Mouse (Mus musculus) neural tube, embryonic 11.5 days (tissue): ENCODE data around the gene Sgms1. TPM values are rescaled to one million over a fixed set of nuclear protein-coding genes. Genes with fewer than 3 reads are reported as not detected.
"Not testable (repeated sequence)": the region's sequence is repeated elsewhere in the genome, so short reads cannot be mapped to it uniquely, and the experiment has no call there.

Source experiments
- ATAC-seq: fragments of 200-750 bp; cut with Nextera tagmentation; 2 replicates; pipeline ENCODE4 v1.8.0; 2017; ENCODE audit warnings: moderate number of reproducible peaks, mild to moderate bottlenecking, moderate TSS enrichment, moderate library complexity; ENCODE audit not compliant: insufficient read depth, low FRiP score, low TSS enrichment
- DNase-seq: peaks from one replicate; pipeline ENCODE4 v3.0.0-alpha.2; 2015; ENCODE audit warnings: low spot score
- H3K27ac ChIP-seq: fragments of 300-500 bp; sonication (generic); 2 replicates; pipeline ENCODE4 v1.5.1; 2014; ENCODE audit warnings: low read depth, mild to moderate bottlenecking, low read length
- H3K27me3 ChIP-seq: fragments of 300-500 bp; sonication (generic); 2 replicates; pipeline ENCODE4 v1.6.1; 2014; ENCODE audit warnings: mild to moderate bottlenecking, low read length, mixed read lengths; ENCODE audit not compliant: control insufficient read depth, insufficient read depth
- H3K36me3 ChIP-seq: fragments of 300-500 bp; sonication (generic); 2 replicates; pipeline ENCODE4 v1.6.1; 2014; ENCODE audit warnings: mild to moderate bottlenecking, low read length, moderate library complexity, mixed read lengths; ENCODE audit not compliant: control insufficient read depth, insufficient read depth
- H3K4me1 ChIP-seq: fragments of 300-500 bp; sonication (generic); 2 replicates; pipeline ENCODE4 v1.6.1; 2014; ENCODE audit warnings: low read length, mixed read lengths; ENCODE audit not compliant: control insufficient read depth, insufficient read depth
- H3K4me2 ChIP-seq: fragments of 300-500 bp; sonication (generic); 2 replicates; pipeline ENCODE4 v1.6.1; 2014; ENCODE audit warnings: low read depth, mild to moderate bottlenecking, moderate library complexity
- H3K4me3 ChIP-seq: fragments of 300-500 bp; sonication (generic); 2 replicates; pipeline ENCODE4 v1.5.1; 2014; ENCODE audit warnings: low read depth, low read length
- H3K9ac ChIP-seq: fragments of 300-500 bp; sonication (generic); 2 replicates; pipeline ENCODE4 v1.6.1; 2014; ENCODE audit warnings: mild to moderate bottlenecking, low read length
- H3K9me3 ChIP-seq: fragments of 300-500 bp; sonication (generic); 2 replicates; pipeline ENCODE4 v1.6.1; 2016; ENCODE audit warnings: low read length; ENCODE audit not compliant: control insufficient read depth
- WGBS: fragments of 180-500 bp; shearing (Covaris S2); extraction: QIAGEN DNeasy Blood & Tissue Kit; methylation state at CpG from one replicate; pipeline ENCODE4 v1.1.7; 2014; 5-methylcytosine and 5-hydroxymethylcytosine counted together
- polyA plus RNA-seq: library from polyadenylated mRNA; unstranded; fragments of >200 nt; fragmentation: Nextera tagmentation; extraction: Ambion mirVana; gene quantifications from 2 replicates; pipeline ENCODE4 v1.2.1, GENCODE M21; 2014

Gene Sgms1
- polyA plus RNA-seq, 1 experiment from 2014 or later = 11.0 TPM

DNA sequence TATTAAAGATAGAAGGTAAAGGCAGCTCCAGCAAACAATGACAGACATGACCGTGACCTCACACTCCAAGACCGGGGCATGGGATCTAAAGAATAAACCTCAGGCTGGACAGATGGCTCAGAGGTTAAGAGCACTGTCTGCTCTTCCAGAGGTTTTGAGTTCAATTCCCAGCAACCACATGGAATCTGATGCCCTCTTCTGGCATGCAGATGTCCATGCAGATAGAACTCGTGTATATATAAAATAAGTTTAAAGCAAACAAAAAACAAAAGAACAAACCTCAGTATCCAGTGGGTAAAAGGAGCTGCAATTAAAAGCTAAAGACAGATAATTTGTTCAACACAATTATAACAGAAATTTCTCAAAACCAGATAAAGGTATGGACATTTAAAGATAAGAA, 290.9 kb downstream of the Sgms1 start:
- Histone ChIP-seq H3K9ac (no peak overlapping the region), H3K36me3 (no peaks in the 10 kb centered on the region), H3K4me3 (no peak overlapping the region), H3K27me3 (no peaks in the 10 kb centered on the region), H3K4me1 (peaks cover 5% of the 10 kb centered on the region; the same call in 1 of the 2 replicates), H3K4me2 (no peak overlapping the region), H3K27ac (no peak overlapping the region), H3K9me3 (no peaks in the 10 kb centered on the region)
- WGBS = 78% methylated on average over 3 of the region's 3 CpGs
- no peak for ATAC-seq
- DNase-seq = no peak

DNA sequence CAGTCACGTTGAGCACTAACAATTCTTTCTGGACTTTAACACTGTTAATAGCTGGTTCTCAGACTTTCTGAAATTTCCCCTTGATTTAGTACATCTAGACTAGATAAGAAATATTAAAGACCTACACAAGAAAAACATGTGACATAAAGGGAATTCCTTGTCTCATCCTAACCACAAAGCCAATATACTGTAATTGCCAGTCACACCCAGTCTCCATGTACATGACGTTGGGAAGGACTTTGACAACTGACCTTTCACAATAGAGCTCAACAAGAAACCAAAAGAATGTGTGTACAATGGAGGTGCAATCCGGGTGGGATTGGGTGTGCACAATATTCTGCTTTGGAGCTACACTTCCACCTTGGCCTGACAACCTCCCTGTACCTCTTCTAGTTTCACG, 297.2 kb downstream of the Sgms1 start:
- no peak overlapping the region for H3K4me3 ChIP-seq
- DNase-seq (no peak), ATAC-seq (no peak)
- H3K4me2 ChIP-seq = no peak overlapping the region
- WGBS = 86% methylated on average over 4 of the region's 4 CpGs
- no peak overlapping the region for H3K27ac ChIP-seq
- H3K4me1 ChIP-seq = no peaks in the 10 kb centered on the region
- no peak overlapping the region for H3K9ac ChIP-seq
- no peaks in the 10 kb centered on the region for H3K36me3 ChIP-seq
- no peaks in the 10 kb centered on the region for H3K9me3 ChIP-seq
- no peaks in the 10 kb centered on the region for H3K27me3 ChIP-seq

DNA sequence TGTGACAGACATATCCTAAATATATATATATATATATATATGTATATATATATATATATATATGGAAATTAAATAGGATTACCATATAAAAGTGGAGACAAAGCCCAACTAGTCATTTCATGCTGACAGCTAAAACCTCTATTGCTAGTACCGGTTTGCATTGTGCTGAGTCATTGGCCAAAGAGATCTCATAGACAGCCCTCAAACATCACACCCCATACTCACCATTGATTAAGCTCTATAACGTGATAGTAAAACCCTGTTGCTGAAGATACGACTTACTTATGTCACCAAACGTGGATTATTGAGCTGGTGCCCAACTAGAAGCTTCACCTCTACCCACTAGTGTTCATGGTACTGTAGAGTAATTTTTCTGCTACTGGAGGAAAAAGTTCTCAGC, 298.7 kb downstream of the Sgms1 start:
- Histone ChIP-seq H3K9me3 (no peaks in the 10 kb centered on the region), H3K36me3 (no peaks in the 10 kb centered on the region), H3K4me2 (no peak overlapping the region), H3K4me1 (no peaks in the 10 kb centered on the region), H3K27ac (no peak overlapping the region), H3K9ac (no peak overlapping the region), H3K27me3 (no peaks in the 10 kb centered on the region), H3K4me3 (no peak overlapping the region)
- DNase-seq (no peak), ATAC-seq (no peak)
- 86% methylated on average over 4 of the region's 4 CpGs for WGBS

DNA sequence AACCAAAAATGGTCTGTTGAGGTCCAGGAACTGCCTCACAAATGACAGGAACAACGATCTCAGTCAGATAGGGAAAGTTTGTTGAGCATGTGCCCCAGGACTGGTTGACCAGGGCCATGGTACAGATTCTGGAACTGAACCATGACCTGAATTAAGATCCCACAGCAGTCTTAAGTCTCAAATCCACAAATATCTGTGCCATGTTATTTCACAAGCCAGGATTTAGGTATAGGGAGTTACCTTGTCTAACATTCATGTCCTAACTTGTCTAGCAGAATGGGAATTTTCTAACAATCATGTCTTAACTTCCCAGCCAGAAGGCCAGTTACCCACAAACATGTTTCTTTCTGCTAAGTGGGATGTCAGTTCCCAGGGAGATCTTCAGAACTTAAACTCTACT, 300.9 kb downstream of the Sgms1 start:
- DNase-seq (no peak), ATAC-seq (no peak)
- Histone ChIP-seq H3K9ac (no peak overlapping the region), H3K27me3 (no peaks in the 10 kb centered on the region), H3K4me3 (no peak overlapping the region), H3K36me3 (no peaks in the 10 kb centered on the region), H3K27ac (no peak overlapping the region), H3K4me1 (no peaks in the 10 kb centered on the region), H3K9me3 (no peaks in the 10 kb centered on the region), H3K4me2 (no peak overlapping the region)
- WGBS = 86% methylated on average over 1 of the region's 1 CpGs

DNA sequence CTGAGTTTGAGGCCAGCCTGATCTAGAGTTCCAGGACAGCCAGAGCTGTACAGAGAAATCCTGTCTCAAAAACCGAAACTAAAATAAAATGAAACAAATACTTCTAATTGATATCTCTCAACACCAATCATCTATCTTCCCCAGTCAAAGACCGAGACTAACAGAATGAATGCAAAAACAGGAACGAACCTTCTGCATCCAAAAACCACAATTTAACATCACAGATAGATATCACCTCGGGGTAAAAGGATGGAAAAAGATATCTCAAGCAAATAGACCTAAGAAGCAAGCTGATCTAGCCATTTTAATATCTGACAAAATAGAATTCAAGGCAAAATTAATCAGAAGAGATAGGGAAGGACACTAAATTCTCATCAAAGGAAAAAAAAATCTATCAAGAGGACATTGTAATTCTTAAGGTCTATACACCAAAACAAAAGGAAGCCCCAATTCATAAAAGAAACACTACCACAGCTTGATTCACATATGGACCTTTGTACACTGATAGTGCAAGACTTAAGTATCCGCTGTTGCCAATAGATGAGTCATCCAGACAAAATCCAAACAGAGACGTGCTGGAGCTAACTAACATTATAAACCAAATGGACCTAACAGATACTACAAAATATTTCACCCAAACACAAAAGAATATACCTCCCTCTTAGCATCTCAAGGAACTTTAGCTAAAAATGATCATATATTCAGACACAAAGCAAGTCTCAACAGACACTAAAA, 301.6 kb downstream of the Sgms1 start:
- no peak overlapping the region for H3K4me2 ChIP-seq
- no peak for DNase-seq
- no peak overlapping the region for H3K9ac ChIP-seq
- H3K27me3 ChIP-seq = no peaks in the 10 kb centered on the region
- 90% methylated on average over 6 of the region's 6 CpGs for WGBS
- no peak for ATAC-seq
- H3K36me3 ChIP-seq = no peaks in the 10 kb centered on the region
- H3K4me1 ChIP-seq = no peaks in the 10 kb centered on the region
- H3K27ac ChIP-seq = no peak overlapping the region
- H3K4me3 ChIP-seq = no peak overlapping the region
- H3K9me3 ChIP-seq = no peaks in the 10 kb centered on the region

DNA sequence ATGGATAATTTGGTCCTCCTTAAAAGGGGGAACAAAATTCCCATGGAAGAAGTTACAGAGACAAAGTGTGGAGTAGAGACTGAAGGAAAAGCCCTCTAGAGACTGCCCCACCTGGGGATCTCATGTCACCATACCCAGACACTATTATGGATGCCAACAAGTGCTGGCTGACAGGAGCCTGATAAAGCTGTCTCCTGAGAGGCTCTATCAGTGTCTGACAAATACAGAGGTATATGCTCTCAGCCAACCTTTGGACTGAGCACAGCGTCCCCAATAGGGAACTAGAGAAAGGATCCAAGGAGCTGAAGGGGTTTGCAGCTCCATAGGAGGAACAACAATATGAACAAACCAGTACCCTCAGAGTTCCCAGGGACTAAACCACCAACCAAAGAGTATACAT, 304.7 kb downstream of the Sgms1 start:
- not testable (repeated sequence) for H3K4me2 ChIP-seq, H3K27ac ChIP-seq, H3K36me3 ChIP-seq, H3K4me1 ChIP-seq, ATAC-seq, H3K4me3 ChIP-seq, H3K27me3 ChIP-seq, DNase-seq, H3K9me3 ChIP-seq, H3K9ac ChIP-seq
- 96% methylated on average over 1 of the region's 1 CpGs for WGBS

Other genes with a start within 250 kb of the Sgms1 start
- 97.9 and 104 TPM in 2 replicates for gene Rpl9-ps6, start 76.9 kb upstream of the Sgms1 start, polyA plus RNA-seq
- gene Minpp1, start 96.1 kb upstream of the Sgms1 start, polyA plus RNA-seq = 67.2 and 71.1 TPM in 2 replicates
- gene Papss2, start 206.1 kb upstream of the Sgms1 start, polyA plus RNA-seq = 1.6 and 1.9 TPM in 2 replicates